Mouse (Mus musculus): ENCODE data around the gene Slc17a5. TPM values are rescaled to one million over a fixed set of nuclear protein-coding genes. Genes with fewer than 3 reads are reported as not detected.
"Not testable (repeated sequence)": the region's sequence is repeated elsewhere in the genome, so short reads cannot be mapped to it uniquely, and the experiment has no call there.

Gene Slc17a5
- total RNA-seq, 2 experiments from 2014 or later, result 4.8 to 6.2 TPM

DNA sequence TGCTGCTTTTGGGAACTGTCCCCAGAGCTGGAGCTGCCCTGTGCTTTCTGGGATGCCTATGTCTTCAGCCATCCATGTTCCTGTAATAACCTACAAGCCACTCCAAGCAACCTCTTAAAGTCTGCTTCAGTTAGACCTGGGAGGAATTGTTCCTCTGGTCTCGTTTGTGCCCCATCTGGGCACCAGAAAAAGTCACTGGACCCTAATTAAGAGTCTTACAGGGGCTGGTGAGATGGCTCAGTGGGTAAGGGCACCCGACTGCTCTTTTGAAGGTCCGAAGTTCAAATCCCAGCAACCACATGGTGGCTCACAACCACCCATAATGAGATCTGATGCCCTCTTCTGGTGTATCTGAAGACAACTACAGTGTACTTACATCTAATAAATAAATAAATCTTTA lies 70.6 kb downstream of the Slc17a5 start:
- not testable (repeated sequence) for DNase-seq

GRCm38 (mm10) chr9:78516125-78516524 lies 71.7 kb downstream of the Slc17a5 start:
- no peak for DNase-seq

DNA sequence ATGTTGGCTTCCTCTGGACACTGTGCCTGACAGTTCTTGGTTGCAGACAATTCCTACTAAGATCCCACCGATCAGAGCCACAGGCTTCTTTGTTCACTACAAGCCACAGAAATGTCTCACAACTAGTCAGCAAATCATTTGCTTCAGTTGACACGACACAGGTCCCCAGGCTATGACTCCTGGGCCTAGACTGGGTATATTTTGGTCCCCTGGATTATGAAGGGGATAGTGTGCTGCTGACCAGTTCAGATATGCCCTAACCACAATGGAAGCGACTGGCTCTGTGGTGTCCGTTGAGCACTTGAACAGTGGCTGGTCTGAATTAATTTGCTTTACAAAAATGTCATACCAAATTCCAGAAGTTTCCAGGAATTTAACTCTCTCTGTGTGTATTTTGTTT lies 73.2 kb downstream of the Slc17a5 start:
- no peak for DNase-seq

GRCm38 (mm10) chr9:78513776-78514500 lies 73.9 kb downstream of the Slc17a5 start:
- DNase-seq, result peak; percentile 66 to 82

DNA sequence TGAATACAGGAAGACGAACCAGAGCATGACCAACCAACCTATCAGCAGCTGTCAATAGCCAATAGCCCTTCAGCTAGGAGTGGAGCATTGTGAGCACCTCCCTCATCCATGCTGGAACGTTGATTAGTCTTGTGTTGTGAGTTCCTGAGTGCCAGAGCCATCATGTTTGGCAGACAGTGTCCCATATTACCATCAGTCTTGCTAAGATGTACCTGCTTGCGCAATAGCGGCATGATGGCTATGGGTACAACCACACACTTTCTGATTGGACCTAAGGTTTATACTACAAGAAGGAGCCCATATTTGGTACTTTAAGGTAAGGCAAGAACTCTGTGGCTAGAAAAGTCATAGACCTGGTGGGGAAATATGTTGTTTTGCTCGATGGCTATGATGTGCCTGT lies 76.1 kb downstream of the Slc17a5 start:
- no peak for DNase-seq

- DNase-seq, result no peak
These were observed 79.6 kb downstream of the Slc17a5 start for GRCm38 (mm10) chr9:78508106-78508786.

DNA sequence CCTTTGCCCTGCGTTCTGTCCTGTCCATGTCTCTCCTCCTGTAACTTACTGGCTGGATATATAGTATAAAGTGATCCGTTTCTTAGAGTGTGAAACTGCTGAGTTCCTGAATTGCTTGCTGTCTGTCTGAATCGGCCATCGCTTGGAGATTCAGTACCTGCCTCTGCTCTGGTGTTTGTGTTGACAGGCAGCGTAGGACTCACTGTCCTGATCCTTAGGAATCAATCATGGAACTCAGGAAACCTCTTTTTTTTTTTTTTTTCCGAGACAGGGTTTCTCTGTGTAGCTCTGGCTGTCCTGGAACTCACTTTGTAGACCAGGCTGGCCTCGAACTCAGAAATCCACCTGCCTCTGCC lies 81.1 kb downstream of the Slc17a5 start:
- DNase-seq, result no peak

DNA sequence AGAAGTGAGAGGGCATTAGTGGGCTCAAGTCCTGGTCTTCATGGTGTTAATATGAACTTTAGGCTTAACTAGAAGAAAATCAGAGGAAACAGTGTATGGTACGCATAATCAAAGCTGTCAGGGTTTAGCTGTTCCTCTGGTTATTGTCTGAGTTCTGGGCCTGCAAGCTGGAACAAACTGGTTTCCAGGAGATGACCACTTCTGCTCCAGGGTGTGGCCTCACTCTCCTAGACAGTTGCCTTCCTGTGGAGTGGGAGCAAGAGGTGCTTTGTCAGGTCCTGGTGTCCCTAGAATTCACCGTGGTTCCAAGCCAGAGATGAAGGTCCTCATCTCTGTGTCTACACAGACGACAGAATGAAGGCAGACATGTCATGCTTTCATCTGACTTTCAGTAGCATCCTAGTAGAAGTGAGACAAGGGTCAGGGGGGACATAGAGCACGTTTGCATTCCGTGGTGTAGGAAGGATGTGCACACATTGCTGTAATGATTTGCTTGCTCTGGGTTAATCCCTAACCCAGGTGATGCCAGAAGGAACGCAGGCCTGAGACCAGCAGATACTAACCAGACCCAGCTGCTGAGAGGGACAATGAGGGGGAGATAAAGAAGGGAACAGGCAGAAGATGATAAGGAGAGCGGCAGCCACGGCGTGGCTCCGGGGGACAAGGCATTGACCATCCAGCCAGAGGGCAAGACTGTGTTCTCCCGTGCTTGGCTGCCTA lies 81.7 kb downstream of the Slc17a5 start:
- no peak for DNase-seq

- DNase-seq, result no peak
These were observed 82.6 kb downstream of the Slc17a5 start for GRCm38 (mm10) chr9:78505223-78505622.

DNA sequence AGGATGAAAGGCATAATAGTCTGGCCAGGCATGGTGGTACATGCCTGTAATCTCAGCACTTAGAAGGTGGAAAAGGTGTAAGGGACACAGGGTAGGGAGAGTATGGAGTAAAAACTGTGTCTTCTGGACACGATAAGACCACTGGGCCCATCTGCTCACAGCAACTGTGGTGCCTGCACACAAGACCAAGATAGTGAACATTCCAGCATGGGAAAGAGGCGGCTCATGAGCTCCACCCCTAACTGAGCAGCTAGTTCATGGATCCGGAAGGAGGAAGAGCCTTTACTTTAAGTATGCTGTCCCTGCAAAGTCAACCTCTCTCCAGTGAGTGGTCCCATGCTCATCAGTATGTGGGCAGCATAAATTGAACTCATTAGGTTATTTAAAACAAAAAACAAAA lies 83.2 kb downstream of the Slc17a5 start:
- DNase-seq, result no peak

DNA sequence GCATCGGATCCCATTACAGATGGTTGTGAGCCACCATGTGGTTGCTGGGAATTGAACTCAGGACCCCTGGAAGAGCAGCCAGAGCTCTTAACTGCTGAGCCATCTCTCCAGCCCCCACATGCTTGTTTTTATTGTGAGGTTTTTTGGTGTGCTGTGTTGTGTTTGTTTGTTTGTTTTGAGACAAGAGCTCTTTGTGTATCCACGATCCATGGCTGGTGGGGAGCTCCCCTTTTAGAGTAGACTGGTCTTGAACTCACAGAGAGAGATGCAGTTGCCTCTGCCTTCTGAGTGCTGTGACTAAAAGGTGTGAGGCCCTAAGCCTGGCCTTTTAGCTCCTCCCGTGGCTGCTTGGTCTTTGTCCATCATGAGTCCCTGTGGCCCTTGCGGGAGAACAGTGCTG lies 83.7 kb downstream of the Slc17a5 start:
- no peak for DNase-seq

DNA sequence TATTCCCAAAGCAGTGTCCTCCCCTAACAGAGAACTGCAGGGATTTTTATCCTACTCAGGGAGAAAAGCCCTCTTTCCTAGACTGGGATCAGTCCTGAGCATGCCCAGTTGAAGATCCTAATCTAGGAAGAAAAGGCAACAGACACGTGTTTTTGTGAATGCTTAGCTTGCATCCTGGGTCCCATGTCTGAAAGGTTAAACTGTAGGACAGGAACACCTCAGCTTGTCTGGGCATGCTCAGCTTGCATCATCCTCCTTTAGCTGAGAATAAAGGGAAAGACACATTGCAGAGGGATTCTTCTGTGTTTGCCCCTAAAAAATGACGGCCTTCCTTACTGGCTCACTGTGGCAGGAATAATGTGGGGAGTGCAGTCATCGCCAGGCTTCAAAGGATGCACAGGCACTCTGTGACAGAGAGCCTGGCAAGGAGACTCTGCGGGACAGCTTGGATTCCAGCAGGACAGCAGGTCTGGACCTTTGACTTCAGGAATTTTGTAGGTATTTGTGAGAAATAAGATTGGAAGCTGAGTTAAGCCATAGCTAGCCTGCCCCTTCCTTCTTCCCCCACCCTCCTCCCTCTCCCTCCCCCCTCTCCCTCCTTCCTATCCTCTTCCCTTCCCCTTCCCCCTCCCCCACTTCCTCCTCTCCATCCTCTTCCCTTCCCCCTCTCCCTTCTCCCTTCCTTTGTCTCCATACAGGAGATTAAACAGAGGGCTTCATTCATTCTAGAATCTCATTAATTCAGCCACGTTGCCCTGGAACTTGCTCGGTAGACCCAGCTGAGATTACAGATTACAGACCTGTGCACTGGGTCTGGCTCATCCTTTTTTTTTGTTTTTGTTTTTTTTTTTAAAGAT lies 84.4 kb downstream of the Slc17a5 start:
- no peak for DNase-seq

GRCm38 (mm10) chr9:78501284-78501683 lies 86.6 kb downstream of the Slc17a5 start:
- DNase-seq, result no peak

- DNase-seq, result no peak
These were observed 87.5 kb downstream of the Slc17a5 start for GRCm38 (mm10) chr9:78500386-78500785.

- DNase-seq, result no peak
These were observed 94.7 kb downstream of the Slc17a5 start for GRCm38 (mm10) chr9:78493171-78493570.

DNA sequence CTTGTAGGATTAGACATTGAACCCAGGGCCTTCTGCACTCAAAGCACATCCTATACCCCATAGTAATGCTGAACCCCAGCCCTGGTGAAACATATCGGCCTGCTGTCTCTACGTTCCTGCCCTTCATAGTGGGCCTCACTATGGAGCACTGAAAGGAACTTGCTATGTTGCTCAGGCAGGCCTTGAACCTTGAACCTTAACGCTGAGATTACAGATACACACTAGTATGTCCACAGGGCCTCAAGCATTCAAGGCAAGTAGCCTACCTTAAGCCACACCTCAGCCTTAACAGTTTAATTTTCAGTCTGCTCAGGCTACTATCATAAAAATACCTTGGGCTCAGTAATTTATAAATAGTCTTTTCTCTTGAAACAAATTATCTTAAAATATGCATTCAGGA lies 95.6 kb downstream of the Slc17a5 start:
- DNase-seq, result no peak

DNA sequence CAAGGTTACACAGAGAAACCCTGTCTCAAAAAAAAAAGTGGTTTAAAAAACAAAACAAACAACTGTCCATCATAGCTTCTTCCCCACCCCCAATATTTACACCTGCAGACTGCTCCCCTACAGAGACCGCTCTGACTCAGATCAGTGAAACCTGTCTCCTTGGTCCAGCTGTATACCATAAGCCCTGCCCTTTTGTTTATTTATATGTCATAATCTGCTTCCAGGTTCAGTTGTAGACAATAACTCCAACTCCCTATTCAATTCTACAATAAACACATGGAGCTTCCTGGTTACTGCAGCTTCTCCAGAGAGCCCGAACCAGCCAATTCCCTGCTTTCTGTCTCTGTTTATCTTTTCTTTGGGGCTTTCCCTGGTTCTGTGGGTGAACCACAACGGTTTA lies 96.7 kb downstream of the Slc17a5 start:
- DNase-seq, result no peak

GRCm38 (mm10) chr9:78488890-78489420 lies 98.9 kb downstream of the Slc17a5 start, which contains the start of gene Eef1a1:
TSS of gene Eef1a1 (minus strand) at chr9:78489151.
- DNase-seq, result peak; percentile 77

- not testable (repeated sequence) for DNase-seq
These were observed 99.8 kb downstream of the Slc17a5 start for GRCm38 (mm10) chr9:78488021-78488420.
